Mouse (Mus musculus) bone marrow, adult 2 months (tissue): ENCODE results near the gene Mbd3.

Source experiments
- CTCF ChIP-seq: fragments of 200-500 bp; IDR thresholded peaks from 2 replicates; pipeline ENCODE4 v1.5.1; 2011; ENCODE audit warnings: low read length, control low read depth; ENCODE audit not compliant: control insufficient read depth, insufficient read depth
- POLR2A ChIP-seq: fragments of 200-500 bp; IDR thresholded peaks from 2 replicates; pipeline ENCODE4 v1.6.1; 2011; ENCODE audit warnings: low read depth, mild to moderate bottlenecking, control low read depth, low read length, borderline replicate concordance; ENCODE audit not compliant: control insufficient read depth

GRCm38 (mm10) chr10:80367954-80368353 is 31.4 kb downstream of the Mbd3 start:
- no peak for TF ChIP-seq CTCF
- no peak for TF ChIP-seq POLR2A
